Mouse (Mus musculus) small intestine, adult 2 months (tissue): Measurements from ENCODE around the gene Ptges3. TPM values are rescaled to one million over a fixed set of nuclear protein-coding genes. Genes with fewer than 3 reads are reported as not detected.

Source experiments
- H3K27ac ChIP-seq: fragments of 200-500 bp; 2 replicates; pipeline ENCODE4 v1.5.1; 2012; ENCODE audit warnings: low read depth, low read length, control low read depth, inconsistent platforms; ENCODE audit not compliant: insufficient read depth
- H3K27me3 ChIP-seq: fragments of 200-500 bp; 2 replicates; pipeline ENCODE4 v1.6.1; 2012; ENCODE audit warnings: mild to moderate bottlenecking, moderate library complexity, low read length, inconsistent platforms; ENCODE audit not compliant: control insufficient read depth, insufficient read depth
- H3K36me3 ChIP-seq: fragments of 200-500 bp; 2 replicates; pipeline ENCODE4 v1.6.1; 2012; ENCODE audit warnings: mild to moderate bottlenecking, low read length, control low read depth, inconsistent platforms; ENCODE audit not compliant: control insufficient read depth, insufficient read depth
- H3K4me1 ChIP-seq: fragments of 200-500 bp; 2 replicates; pipeline ENCODE4 v1.6.1; 2012; ENCODE audit warnings: low read length, inconsistent platforms, mixed read lengths; ENCODE audit not compliant: control insufficient read depth, insufficient read depth, insufficient read length
- H3K4me3 ChIP-seq: fragments of 200-500 bp; 2 replicates; pipeline ENCODE4 v1.5.1; 2012; ENCODE audit warnings: low read depth, mild to moderate bottlenecking, control low read depth, inconsistent platforms, low read length, moderate library complexity
- CTCF ChIP-seq: fragments of 200-500 bp; IDR thresholded peaks from 2 replicates; pipeline ENCODE4 v1.5.1; 2012; ENCODE audit warnings: low read depth, mild to moderate bottlenecking, control low read depth, inconsistent platforms, low read length, moderate library complexity, mixed read lengths; ENCODE audit not compliant: insufficient replicate concordance, insufficient read length; ENCODE audit errors: extremely low read depth
- POLR2A ChIP-seq: fragments of 200-500 bp; IDR thresholded peaks from 2 replicates; pipeline ENCODE4 v1.6.1; 2012; ENCODE audit warnings: low read depth, mild to moderate bottlenecking, control low read depth, inconsistent platforms, low read length, moderate library complexity
- WGBS: fragments of 180-500 bp; shearing (Covaris S2); methylation state at CpG from one replicate; pipeline ENCODE4 v1.1.7; 2018; 5-methylcytosine and 5-hydroxymethylcytosine counted together
- polyA plus RNA-seq: library from polyadenylated mRNA; depleted of rRNA; stranded (reverse); fragments of >200 nt; gene quantifications from 2 replicates; pipeline ENCODE4 v1.2.3, GENCODE M21; 2012; rRNA removed

Ptges3 gene
- polyA plus RNA-seq, 1 experiment, result 38.1 TPM

DNA sequence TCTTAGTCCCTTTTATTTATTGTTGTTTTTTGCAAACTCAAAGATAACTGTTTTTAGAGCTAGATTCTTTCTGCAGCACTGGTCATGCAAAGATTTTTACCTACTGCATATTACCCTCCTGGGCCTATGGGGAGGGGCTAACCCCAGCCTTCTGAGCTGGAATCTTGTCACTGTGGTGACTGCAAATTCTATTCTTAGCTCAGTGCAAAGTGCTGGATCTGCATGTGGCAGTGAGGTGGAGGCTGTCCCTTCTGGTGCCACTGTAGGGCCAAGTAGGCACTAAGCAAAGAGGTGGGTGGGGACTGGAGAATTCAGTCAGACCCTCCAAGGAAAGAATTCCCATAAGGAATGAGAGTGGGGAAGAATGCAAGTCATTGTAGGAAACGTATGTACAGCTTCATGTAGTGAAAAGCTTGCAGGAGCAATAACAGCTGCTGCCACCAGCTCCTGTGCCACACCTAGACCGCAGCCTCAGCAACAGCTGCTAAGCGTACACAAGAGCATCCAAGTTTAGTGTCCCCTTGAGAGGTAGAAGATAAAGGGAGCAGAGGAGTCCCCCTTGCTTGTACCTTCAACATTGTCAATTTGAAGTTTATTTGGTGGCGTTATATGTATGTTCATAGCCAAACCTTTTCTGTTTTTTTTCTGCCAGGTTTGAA, 51.5 kb downstream of the Ptges3 start:
- H3K36me3 ChIP-seq, result peaks cover 49% of the 10 kb centered on the region
- no peak overlapping the region for H3K27ac ChIP-seq
- H3K4me1 ChIP-seq, result no peaks in the 10 kb centered on the region
- H3K4me3 ChIP-seq, result no peak overlapping the region
- WGBS, result 80% methylated on average over 4 of the region's 4 CpGs
- TF ChIP-seq POLR2A (no peak), CTCF (no peak)
- no peaks in the 10 kb centered on the region for H3K27me3 ChIP-seq

DNA sequence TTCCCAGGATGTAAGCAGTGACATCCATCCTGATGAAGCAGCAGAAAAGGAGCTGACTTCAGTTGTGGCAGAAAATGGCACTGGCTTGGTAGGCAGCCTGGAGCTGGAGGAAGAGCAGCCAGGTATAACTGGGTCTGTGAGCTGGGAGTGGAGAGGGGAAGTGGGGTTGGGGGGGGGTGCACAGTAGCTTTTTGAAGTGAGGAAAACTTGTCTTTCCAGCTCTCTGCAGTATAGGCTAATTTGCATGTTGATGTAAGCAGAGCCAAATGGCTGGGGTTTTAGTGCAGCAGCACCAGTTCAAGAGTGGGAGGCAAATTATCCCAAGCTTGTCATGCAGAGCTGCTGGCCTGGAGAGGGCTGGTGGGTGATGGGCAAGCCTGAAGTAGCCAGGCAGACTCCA, 52.5 kb downstream of the Ptges3 start:
- Histone ChIP-seq H3K27ac (no peak overlapping the region), H3K4me1 (no peaks in the 10 kb centered on the region), H3K4me3 (no peak overlapping the region), H3K27me3 (no peaks in the 10 kb centered on the region), H3K36me3 (peaks cover 59% of the 10 kb centered on the region)
- TF ChIP-seq CTCF, result no peak
- TF ChIP-seq POLR2A, result no peak

DNA sequence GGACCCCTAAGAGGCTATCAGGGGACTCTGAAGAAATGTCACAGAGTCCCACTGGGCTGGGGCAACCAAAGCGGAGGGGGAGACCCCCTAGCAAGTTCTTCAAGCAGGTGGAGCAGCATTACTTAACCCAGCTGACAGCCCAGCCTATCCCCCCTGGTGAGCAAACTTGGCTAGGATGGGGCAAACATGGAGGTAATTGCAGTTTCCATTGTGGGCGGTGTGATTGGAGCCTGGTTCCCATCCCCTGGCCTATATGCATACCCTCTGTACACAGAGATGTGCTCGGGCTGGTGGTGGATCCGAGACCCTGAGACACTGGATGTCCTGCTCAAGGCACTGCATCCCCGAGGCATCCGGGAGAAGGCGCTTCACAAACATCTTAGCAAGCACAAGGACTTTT, 65.1 kb downstream of the Ptges3 start:
- H3K4me1 ChIP-seq, result no peaks in the 10 kb centered on the region
- H3K27me3 ChIP-seq, result no peaks in the 10 kb centered on the region
- WGBS, result 89% methylated on average over 7 of the region's 7 CpGs
- no peak overlapping the region for H3K27ac ChIP-seq
- TF ChIP-seq POLR2A (no peak), CTCF (no peak)
- H3K36me3 ChIP-seq, result peaks cover 91% of the 10 kb centered on the region
- no peak overlapping the region for H3K4me3 ChIP-seq

GRCm38 (mm10) chr10:128124831-128125230, 66.1 kb downstream of the Ptges3 start:
- TF ChIP-seq POLR2A (no peak), CTCF (no peak)
- Histone ChIP-seq H3K4me3 (no peak overlapping the region), H3K27ac (no peak overlapping the region), H3K4me1 (no peaks in the 10 kb centered on the region), H3K27me3 (no peaks in the 10 kb centered on the region), H3K36me3 (peaks cover 85% of the 10 kb centered on the region)
- WGBS, result 94% methylated on average over 9 of the region's 9 CpGs

- 93% methylated on average over 14 of the region's 14 CpGs for WGBS
- Histone ChIP-seq H3K4me1 (no peaks in the 10 kb centered on the region), H3K27ac (no peak overlapping the region), H3K27me3 (no peaks in the 10 kb centered on the region), H3K36me3 (peaks cover 81% of the 10 kb centered on the region), H3K4me3 (no peak overlapping the region)
- TF ChIP-seq POLR2A (no peak), CTCF (no peak)
Measured at GRCm38 (mm10) chr10:128125951-128126350, 67.2 kb downstream of the Ptges3 start.

Other genes with a start within 250 kb of the Ptges3 start
- not detected in 2 replicates for gene Rdh19, start 209.0 kb upstream of the Ptges3 start, polyA plus RNA-seq
- gene Rdh16f2, start 192.5 kb upstream of the Ptges3 start, polyA plus RNA-seq, result 2.1 and 3.6 TPM in 2 replicates
- gene Rdh7, start 170.1 kb upstream of the Ptges3 start, polyA plus RNA-seq, result 30.9 and 73.0 TPM in 2 replicates
- gene Sdr9c7, start 160.4 kb upstream of the Ptges3 start, polyA plus RNA-seq, result 0.70 TPM in 1 of 2 replicates, not detected in the other
- 25.6 and 46.2 TPM in 2 replicates for gene Hsd17b6, start 51.3 kb upstream of the Ptges3 start, polyA plus RNA-seq
- gene Prim1, start 43.8 kb upstream of the Ptges3 start, polyA plus RNA-seq, result 0.89 and 1.5 TPM in 2 replicates
- gene Naca, start 23.4 kb upstream of the Ptges3 start, polyA plus RNA-seq, result 134 and 160 TPM in 2 replicates
- 4,528 and 5,521 TPM in 2 replicates for gene Atp5b, start 24.3 kb downstream of the Ptges3 start, polyA plus RNA-seq
- 14.1 and 30.8 TPM in 2 replicates for gene Baz2a, start 32.6 kb downstream of the Ptges3 start, polyA plus RNA-seq
- gene Rbms2, start 121.3 kb downstream of the Ptges3 start, polyA plus RNA-seq, result 20.8 and 34.9 TPM in 2 replicates
- 7.5 and 28.7 TPM in 2 replicates for gene Gls2, start 135.5 kb downstream of the Ptges3 start, polyA plus RNA-seq
- 9.4 and 10.5 TPM in 2 replicates for gene Spryd4, start 152.9 kb downstream of the Ptges3 start, polyA plus RNA-seq
- gene Mip, start 166.9 kb downstream of the Ptges3 start, polyA plus RNA-seq, result not detected in 2 replicates
- gene Timeless, start 173.1 kb downstream of the Ptges3 start, polyA plus RNA-seq, result 1.5 and 2.0 TPM in 2 replicates
- gene Apon, start 195.1 kb downstream of the Ptges3 start, polyA plus RNA-seq, result 0.05 TPM in 1 of 2 replicates, not detected in the other
- gene Apof, start 209.7 kb downstream of the Ptges3 start, polyA plus RNA-seq, result 0.08 TPM in 1 of 2 replicates, not detected in the other
- gene Stat2, start 211.6 kb downstream of the Ptges3 start, polyA plus RNA-seq, result 15.3 and 46.8 TPM in 2 replicates
- not detected in 2 replicates for gene Il23a, start 239.8 kb downstream of the Ptges3 start, polyA plus RNA-seq
- gene Pan2, start 244.4 kb downstream of the Ptges3 start, polyA plus RNA-seq, result 10.3 and 17.7 TPM in 2 replicates